Mouse (Mus musculus): Measurements from ENCODE around the gene Sfrp5. TPM values are rescaled to one million over a fixed set of nuclear protein-coding genes. Genes with fewer than 3 reads are reported as not detected.

The Sfrp5 gene
- polyA plus RNA-seq, 2 experiments = 0.05 TPM; not detected in 1

DNA sequence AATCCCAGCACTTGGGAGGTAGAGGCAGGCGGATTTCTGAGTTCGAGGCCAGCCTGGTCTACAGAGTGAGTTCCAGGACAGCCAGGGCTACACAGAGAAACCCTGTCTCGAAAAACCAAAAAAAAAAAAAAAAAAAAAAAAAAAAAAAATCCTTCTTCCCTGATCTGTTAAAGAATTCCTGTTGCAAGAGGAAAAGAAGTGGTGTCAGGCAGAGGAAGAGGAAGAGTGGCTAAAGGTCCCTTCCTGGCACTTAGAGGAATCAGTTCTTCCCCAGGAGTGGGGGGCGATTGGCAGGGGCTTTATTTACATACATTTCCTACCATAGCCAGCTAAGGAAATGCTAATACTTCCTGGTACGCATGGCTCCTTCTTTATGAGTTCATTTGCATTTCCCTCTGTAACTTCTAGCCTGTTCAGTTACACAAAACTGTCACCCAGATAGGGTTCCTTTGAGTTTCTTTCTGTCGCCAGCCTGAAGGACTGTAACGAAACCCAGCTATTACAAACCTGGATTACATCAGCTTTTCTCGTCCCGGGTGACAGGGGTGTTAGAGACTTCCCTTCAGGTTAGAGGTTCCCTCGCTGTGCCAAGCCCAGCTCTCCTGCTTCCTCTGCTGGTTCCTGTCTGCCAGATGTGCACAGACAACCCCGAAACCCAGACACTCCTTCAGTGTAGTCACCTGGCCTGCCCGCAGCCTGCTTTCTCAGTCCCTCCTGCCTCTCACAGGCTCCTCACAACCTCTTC is 44.4 kb downstream of the Sfrp5 start:
- Histone ChIP-seq H3K27me3 (ENCODE audit: control insufficient read depth, insufficient read depth, low read length) (no peaks in the 10 kb centered on the region), H3K4me2 (ENCODE audit: low read depth) (no peak overlapping the region), H3K4me1 (replicated peaks; ENCODE audit: control insufficient read depth in 2 of 2, insufficient read depth in 2 of 2, low read length in 1 of 2) (peaks cover 8 to 18% of the 10 kb centered on the region in 2 experiments; a peak in 3 of 4 replicates), H3K9me3 (ENCODE audit: control insufficient read depth, low read length) (no peaks in the 10 kb centered on the region), H3K36me3 (replicated peaks; ENCODE audit: control insufficient read depth, insufficient read depth, low read depth) (no peaks in the 10 kb centered on the region), H3K4me3 (ENCODE audit: insufficient read depth in 1 of 2, low read depth in 2 of 2, low read length in 2 of 2) (no peak overlapping the region), H3K27ac (no peak overlapping the region), H3K9ac (replicated peaks) (no peak overlapping the region)
- ATAC-seq (ENCODE audit: insufficient read depth) (no peak), DNase-seq (ENCODE audit: low read depth in 3 of 3, low spot score in 3 of 3) (no peak)
- WGBS (ENCODE audit: insufficient replicate concordance) = 28% methylated on average over 12 of the region's 12 CpGs
- no peak for TF ChIP-seq EP300 (IDR thresholded peaks at IDR 0.05; ENCODE audit: low read depth)
- TF ChIP-seq CTCF (IDR thresholded peaks at IDR 0.05; ENCODE audit: low read depth) = no peak

- peak in 2 of 3 experiments; percentile 51 to 54 for DNase-seq (ENCODE audit: low read depth in 3 of 3, low spot score in 3 of 3)
- no peak overlapping the region for H3K4me2 ChIP-seq (ENCODE audit: low read depth)
- H3K36me3 ChIP-seq (replicated peaks; ENCODE audit: control insufficient read depth, insufficient read depth, low read depth) = no peaks in the 10 kb centered on the region
- H3K4me1 ChIP-seq (replicated peaks; ENCODE audit: control insufficient read depth in 2 of 2, insufficient read depth in 2 of 2, low read length in 1 of 2) = peaks cover 4 to 8% of the 10 kb centered on the region in 2 experiments
- ATAC-seq (ENCODE audit: insufficient read depth) = no peak
- no peak overlapping the region for H3K4me3 ChIP-seq (ENCODE audit: insufficient read depth in 1 of 2, low read depth in 2 of 2, low read length in 2 of 2)
- no peaks in the 10 kb centered on the region for H3K9me3 ChIP-seq (ENCODE audit: control insufficient read depth, low read length)
- peak; percentile 94 for TF ChIP-seq CTCF (IDR thresholded peaks at IDR 0.05; ENCODE audit: low read depth)
- TF ChIP-seq EP300 (IDR thresholded peaks at IDR 0.05; ENCODE audit: low read depth) = no peak
- no peak overlapping the region for H3K27ac ChIP-seq
- no peak overlapping the region for H3K9ac ChIP-seq (replicated peaks)
- 6% methylated on average over 6 of the region's 6 CpGs for WGBS (ENCODE audit: insufficient replicate concordance)
- peaks cover 22% of the 10 kb centered on the region for H3K27me3 ChIP-seq (ENCODE audit: control insufficient read depth, insufficient read depth, low read length)
Measured at GRCm38 (mm10) chr19:42151990-42152389, 50.1 kb downstream of the Sfrp5 start.

DNA sequence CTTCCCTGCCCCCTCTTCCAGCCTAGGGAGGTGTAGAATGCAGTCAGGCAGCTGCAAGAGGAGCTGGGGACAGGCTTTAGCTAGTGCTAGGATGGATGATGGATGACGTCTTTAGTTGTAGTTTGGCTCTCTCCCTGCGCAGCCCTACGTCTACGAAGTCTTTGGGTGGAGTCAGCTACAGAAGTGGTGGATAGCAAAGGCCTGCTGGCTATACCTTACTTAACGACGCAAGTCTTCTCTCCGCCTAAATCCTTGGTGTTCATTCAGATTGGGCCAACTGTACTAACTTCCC is 53.5 kb downstream of the Sfrp5 start:
- Histone ChIP-seq H3K9ac (replicated peaks) (no peak overlapping the region; the same call in 1 of the 2 replicates), H3K4me3 (ENCODE audit: insufficient read depth in 1 of 2, low read depth in 2 of 2, low read length in 2 of 2) (peak overlapping the region; percentile 54 to 65), H3K4me1 (replicated peaks; ENCODE audit: control insufficient read depth in 2 of 2, insufficient read depth in 2 of 2, low read length in 1 of 2) (peaks cover 7 to 15% of the 10 kb centered on the region in 2 experiments), H3K27me3 (ENCODE audit: control insufficient read depth, insufficient read depth, low read length) (peaks cover 28% of the 10 kb centered on the region), H3K9me3 (ENCODE audit: control insufficient read depth, low read length) (no peaks in the 10 kb centered on the region), H3K27ac (no peak overlapping the region), H3K36me3 (replicated peaks; ENCODE audit: control insufficient read depth, insufficient read depth, low read depth) (no peaks in the 10 kb centered on the region), H3K4me2 (ENCODE audit: low read depth) (peak overlapping the region; percentile 71)
- no peak for TF ChIP-seq CTCF (IDR thresholded peaks at IDR 0.05; ENCODE audit: low read depth)
- TF ChIP-seq EP300 (IDR thresholded peaks at IDR 0.05; ENCODE audit: low read depth) = no peak
- no peak for ATAC-seq (ENCODE audit: insufficient read depth)
- DNase-seq (ENCODE audit: low read depth in 3 of 3, low spot score in 3 of 3) = no peak
- WGBS (ENCODE audit: insufficient replicate concordance) = 45% methylated on average over 7 of the region's 7 CpGs

Other genes with a start within 250 kb of the Sfrp5 start
- gene Mms19, start 221.1 kb downstream of the Sfrp5 start, polyA plus RNA-seq (2012; rRNA removed) = 18.2 and 18.5 TPM in 2 replicates
- gene Mms19, start 221.1 kb downstream of the Sfrp5 start, polyA plus RNA-seq (2014; fragmentation: Nextera tagmentation; extraction: Ambion mirVana) = 10.4 and 10.8 TPM in 2 replicates
- gene Ubtd1, start 220.5 kb downstream of the Sfrp5 start, polyA plus RNA-seq (2012; rRNA removed) = 4.2 and 4.4 TPM in 2 replicates
- 1.9 and 2.0 TPM in 2 replicates for gene Ubtd1, start 220.5 kb downstream of the Sfrp5 start, polyA plus RNA-seq (2014; fragmentation: Nextera tagmentation; extraction: Ambion mirVana)
- gene Ankrd2, start 166.3 kb downstream of the Sfrp5 start, polyA plus RNA-seq (2012; rRNA removed) = 0.08 TPM in 1 of 2 replicates, not detected in the other
- not detected in 2 replicates for gene Ankrd2, start 166.3 kb downstream of the Sfrp5 start, polyA plus RNA-seq (2014; fragmentation: Nextera tagmentation; extraction: Ambion mirVana)
- 22.1 and 25.8 TPM in 2 replicates for gene Hoga1, start 156.6 kb downstream of the Sfrp5 start, polyA plus RNA-seq (2012; rRNA removed)
- gene Hoga1, start 156.6 kb downstream of the Sfrp5 start, polyA plus RNA-seq (2014; fragmentation: Nextera tagmentation; extraction: Ambion mirVana) = 30.4 and 36.8 TPM in 2 replicates
- gene 4933411K16Rik, start 150.0 kb downstream of the Sfrp5 start, polyA plus RNA-seq (2012; rRNA removed) = 0.92 and 1.1 TPM in 2 replicates
- not detected in 2 replicates for gene 4933411K16Rik, start 150.0 kb downstream of the Sfrp5 start, polyA plus RNA-seq (2014; fragmentation: Nextera tagmentation; extraction: Ambion mirVana)
- gene Morn4, start 115.9 kb downstream of the Sfrp5 start, polyA plus RNA-seq (2012; rRNA removed) = 1.5 and 1.6 TPM in 2 replicates
- gene Morn4, start 115.9 kb downstream of the Sfrp5 start, polyA plus RNA-seq (2014; fragmentation: Nextera tagmentation; extraction: Ambion mirVana) = 1.4 TPM in 2 replicates
- gene Pi4k2a, start 111.8 kb downstream of the Sfrp5 start, polyA plus RNA-seq (2012; rRNA removed) = 8.1 and 8.6 TPM in 2 replicates
- 9.1 and 11.6 TPM in 2 replicates for gene Pi4k2a, start 111.8 kb downstream of the Sfrp5 start, polyA plus RNA-seq (2014; fragmentation: Nextera tagmentation; extraction: Ambion mirVana)
- 7.2 and 8.5 TPM in 2 replicates for gene Avpi1, start 73.2 kb downstream of the Sfrp5 start, polyA plus RNA-seq (2012; rRNA removed)
- gene Avpi1, start 73.2 kb downstream of the Sfrp5 start, polyA plus RNA-seq (2014; fragmentation: Nextera tagmentation; extraction: Ambion mirVana) = 20.4 and 21.7 TPM in 2 replicates
- 7.6 and 8.6 TPM in 2 replicates for gene Marveld1, start 54.9 kb downstream of the Sfrp5 start, polyA plus RNA-seq (2012; rRNA removed)
- gene Marveld1, start 54.9 kb downstream of the Sfrp5 start, polyA plus RNA-seq (2014; fragmentation: Nextera tagmentation; extraction: Ambion mirVana) = 1.6 and 2.4 TPM in 2 replicates
- gene Zfyve27, start 38.3 kb downstream of the Sfrp5 start, polyA plus RNA-seq (2012; rRNA removed) = 6.8 and 8.5 TPM in 2 replicates
- gene Zfyve27, start 38.3 kb downstream of the Sfrp5 start, polyA plus RNA-seq (2014; fragmentation: Nextera tagmentation; extraction: Ambion mirVana) = 3.9 and 4.2 TPM in 2 replicates
- 0.02 TPM in 1 of 2 replicates, not detected in the other for gene Golga7b, start 45.3 kb upstream of the Sfrp5 start, polyA plus RNA-seq (2012; rRNA removed)
- gene Golga7b, start 45.3 kb upstream of the Sfrp5 start, polyA plus RNA-seq (2014; fragmentation: Nextera tagmentation; extraction: Ambion mirVana) = not detected in 2 replicates
- gene Crtac1, start 229.5 kb upstream of the Sfrp5 start, polyA plus RNA-seq (2012; rRNA removed) = 0.03 and 0.06 TPM in 2 replicates
- gene Crtac1, start 229.5 kb upstream of the Sfrp5 start, polyA plus RNA-seq (2014; fragmentation: Nextera tagmentation; extraction: Ambion mirVana) = not detected in 2 replicates

All from liver, embryonic 14.5 days (tissue).